Mouse (Mus musculus) heart, adult 2 months (tissue): ENCODE results near the gene Ssbp4. TPM values are rescaled to one million over a fixed set of nuclear protein-coding genes. Genes with fewer than 3 reads are reported as not detected.

Experiments used
- DNase-seq, 2 experiments: peaks; one replicate each; pipeline ENCODE4 v3.0.0; 2021
- H3K27ac ChIP-seq: fragments of 200-600 bp; 2 replicates; pipeline ENCODE4 v1.8.1; 2022
- H3K27me3 ChIP-seq: fragments of 200-500 bp; 2 replicates; pipeline ENCODE4 v1.6.1; 2012; ENCODE audit warnings: mild to moderate bottlenecking, low read length, inconsistent platforms, mixed read lengths; ENCODE audit not compliant: control insufficient read depth, insufficient read depth
- H3K36me3 ChIP-seq: fragments of 200-500 bp; 2 replicates; pipeline ENCODE4 v1.6.1; 2012; ENCODE audit warnings: low read length, inconsistent platforms; ENCODE audit not compliant: control insufficient read depth, insufficient read depth
- H3K4me1 ChIP-seq: fragments of 200-500 bp; 2 replicates; pipeline ENCODE4 v1.6.1; 2011; ENCODE audit warnings: low read length; ENCODE audit not compliant: control insufficient read depth, insufficient read depth
- H3K4me3 ChIP-seq: fragments of 200-600 bp; 2 replicates; pipeline ENCODE4 v1.8.1; 2022
- H3K79me2 ChIP-seq: fragments of 200-500 bp; replicated peaks from 2 replicates; pipeline ENCODE4 v1.6.1; 2012; ENCODE audit warnings: mild to moderate bottlenecking, inconsistent platforms, low read length, moderate library complexity, mixed read lengths; ENCODE audit not compliant: control insufficient read depth, insufficient read depth
- H3K9ac ChIP-seq: fragments of 200-500 bp; 2 replicates; pipeline ENCODE4 v1.6.1; 2012; ENCODE audit warnings: low read depth, mild to moderate bottlenecking, control low read depth, inconsistent platforms, low read length, mixed read lengths
- CTCF ChIP-seq: fragments of 200-600 bp; IDR thresholded peaks from 2 replicates; pipeline ENCODE4 v1.8.1; 2022; ENCODE audit warnings: antibody characterized with exemption, mild to moderate bottlenecking, moderate library complexity
- EP300 ChIP-seq: fragments of 200-500 bp; IDR thresholded peaks from 2 replicates; pipeline ENCODE4 v1.6.1; 2011; ENCODE audit warnings: low read depth, low read length, control low read depth; ENCODE audit not compliant: insufficient read depth
- POLR2A ChIP-seq: fragments of 200-500 bp; IDR thresholded peaks from 2 replicates; pipeline ENCODE4 v1.6.1; 2011; ENCODE audit warnings: mild to moderate bottlenecking, low read depth, low read length, control low read depth; ENCODE audit not compliant: insufficient read depth
- WGBS: fragments of 180-500 bp; shearing (Covaris S2); methylation state at CpG from one replicate; pipeline ENCODE4 v1.1.7; 2018; 5-methylcytosine and 5-hydroxymethylcytosine counted together
- intact Hi-C: fragments of 180-260 bp; cut with DNase I; formaldehyde crosslinking; loops from one replicate; pipeline ENCODE4 v1.15.1; 2025
- polyA plus RNA-seq: library from polyadenylated mRNA; depleted of rRNA; stranded (reverse); fragments of >200 nt; gene quantifications from 2 replicates; pipeline ENCODE4 v1.2.3, GENCODE M21; 2012
- total RNA-seq, 2 experiments: library from RNA; stranded (reverse); gene quantifications; 2 replicates each; pipeline ENCODE4 v1.2.3; 2021

Gene Ssbp4
- total and polyA plus RNA-seq, 3 experiments, result 34.6 to 72.8 (median 35.8) TPM

- no peaks in the 10 kb centered on the region for H3K27me3 ChIP-seq
- H3K27ac ChIP-seq, result peak overlapping the region; percentile 93
- DNase-seq, result peak; percentile 92 to 96
- H3K4me3 ChIP-seq, result peak overlapping the region; percentile 98
- peak overlapping the region; percentile 70 for H3K9ac ChIP-seq
- TF ChIP-seq POLR2A, result peak; percentile 85
- no peak for TF ChIP-seq CTCF
- 0 out of 2 replicates have a peak, but pooled peaks have one; percentile 13 for TF ChIP-seq EP300
- WGBS, result 2% methylated on average over 35 of the region's 39 CpGs
- H3K79me2 ChIP-seq, result no peaks in the 10 kb centered on the region
- H3K4me1 ChIP-seq, result peaks cover 8% of the 10 kb centered on the region
- H3K36me3 ChIP-seq, result no peaks in the 10 kb centered on the region
- intact Hi-C loops, result no loop called here
Observed at GRCm38 (mm10) chr8:70609368-70609848, 736 bp upstream of the Ssbp4 start.

- Histone ChIP-seq H3K79me2 (no peaks in the 10 kb centered on the region), H3K27ac (peak overlapping the region; percentile 93), H3K4me3 (peak overlapping the region; percentile 98), H3K27me3 (no peaks in the 10 kb centered on the region), H3K9ac (peak overlapping the region; percentile 95), H3K4me1 (peaks cover 8% of the 10 kb centered on the region), H3K36me3 (no peaks in the 10 kb centered on the region)
- DNase-seq, result peak; percentile 79 to 81
- intact Hi-C loops, result no loop called here
- TF ChIP-seq POLR2A (peak; percentile 56), EP300 (no peak)
- WGBS, result under 1% methylated on average over 84 of the region's 84 CpGs
Observed at GRCm38 (mm10) chr8:70607898-70608748, 549 bp downstream of the Ssbp4 start.

GRCm38 (mm10) chr8:70607603-70607897 is 1.1 kb downstream of the Ssbp4 start:
- peaks cover 8% of the 10 kb centered on the region for H3K4me1 ChIP-seq
- TF ChIP-seq CTCF, result no peak
- TF ChIP-seq EP300, result no peak
- TF ChIP-seq POLR2A, result no peak

GRCm38 (mm10) chr8:70606780-70607602 is 1.7 kb downstream of the Ssbp4 start:
- 65% methylated on average over 18 of the region's 18 CpGs for WGBS
- no peaks in the 10 kb centered on the region for H3K27me3 ChIP-seq
- H3K4me1 ChIP-seq, result peaks cover 8% of the 10 kb centered on the region
- H3K4me3 ChIP-seq, result peak overlapping the region; percentile 98
- intact Hi-C loops, result no loop called here
- TF ChIP-seq EP300 (no peak), POLR2A (no peak), CTCF (no peak)
- H3K79me2 ChIP-seq, result no peaks in the 10 kb centered on the region
- peak overlapping the region; percentile 93; the same call in 1 of the 2 replicates for H3K27ac ChIP-seq
- H3K36me3 ChIP-seq, result no peaks in the 10 kb centered on the region
- peak overlapping the region; percentile 95 for H3K9ac ChIP-seq
- peak in 1 of 2 experiments; percentile 50 for DNase-seq

More at GRCm38 (mm10) chr8:70607603-70607897, 1.1 kb downstream of the Ssbp4 start:
- no peaks in the 10 kb centered on the region for H3K79me2 ChIP-seq
- intact Hi-C loops, result no loop called here
- no peaks in the 10 kb centered on the region for H3K27me3 ChIP-seq
- H3K27ac ChIP-seq, result peak overlapping the region; percentile 93
- DNase-seq, result no peak
- peak overlapping the region; percentile 95 for H3K9ac ChIP-seq
- H3K36me3 ChIP-seq, result no peaks in the 10 kb centered on the region
- peak overlapping the region; percentile 98 for H3K4me3 ChIP-seq
- WGBS, result 15% methylated on average over 6 of the region's 6 CpGs

DNA sequence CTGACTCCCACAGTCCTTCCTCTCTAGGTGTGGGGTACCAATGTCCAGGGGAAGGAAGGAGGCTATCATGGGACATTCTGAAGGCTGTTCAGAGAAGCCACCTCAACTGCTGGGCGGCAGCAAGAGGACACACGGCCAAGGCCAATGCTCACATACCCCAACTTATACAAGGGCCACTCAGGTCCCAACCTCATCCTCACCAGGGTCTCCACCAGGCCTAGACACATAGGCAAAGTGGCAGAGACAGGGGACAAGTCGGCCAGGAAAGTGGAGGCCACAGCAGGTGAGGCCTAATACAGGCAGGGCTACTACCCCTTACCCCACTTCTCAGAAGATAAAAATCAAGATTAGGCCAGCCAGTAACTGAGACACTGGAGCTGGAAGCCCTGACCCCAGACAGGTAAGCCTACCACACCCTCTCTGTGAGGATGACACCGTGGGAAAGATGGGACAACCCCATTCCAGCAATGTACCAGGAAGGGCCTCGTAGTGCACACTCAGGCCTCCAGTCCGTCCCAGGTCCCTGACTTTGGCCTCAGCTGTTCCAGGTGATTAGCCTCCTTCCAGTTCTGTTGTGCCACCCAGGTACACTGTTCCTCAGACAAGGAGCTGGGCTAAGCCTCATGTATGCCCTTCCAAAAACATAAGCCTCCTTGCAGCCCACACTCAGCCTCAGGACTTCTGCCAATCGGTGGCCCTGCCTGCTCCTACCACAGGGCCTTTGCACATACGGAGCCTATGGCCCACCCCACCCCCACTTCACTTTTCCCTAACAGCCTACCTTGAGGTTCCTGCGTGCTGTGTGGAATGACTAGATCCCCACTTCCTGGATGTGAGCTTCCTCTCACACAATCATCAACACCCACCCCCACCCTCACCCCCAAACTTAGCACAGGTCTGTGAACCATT is 2.5 kb downstream of the Ssbp4 start:
- WGBS, result 82% methylated on average over 9 of the region's 9 CpGs
- intact Hi-C loops, result no loop called here
- peak in 1 of 2 experiments; percentile 17 for DNase-seq
- peaks cover 8% of the 10 kb centered on the region for H3K4me1 ChIP-seq
- H3K27me3 ChIP-seq, result no peaks in the 10 kb centered on the region
- no peak overlapping the region for H3K27ac ChIP-seq
- H3K4me3 ChIP-seq, result no peak overlapping the region
- H3K79me2 ChIP-seq, result no peaks in the 10 kb centered on the region
- H3K36me3 ChIP-seq, result no peaks in the 10 kb centered on the region
- no peak overlapping the region for H3K9ac ChIP-seq
- TF ChIP-seq CTCF, result no peak
